Mouse (Mus musculus) cerebellum, adult 2 months (tissue): ENCODE results near the gene Uggt1.

Experiments used
- CTCF ChIP-seq: fragments of 200-500 bp; IDR thresholded peaks from 2 replicates; pipeline ENCODE4 v1.5.1; 2011; ENCODE audit warnings: low read depth, mild to moderate bottlenecking, control low read depth, low read length, moderate library complexity, borderline replicate concordance; ENCODE audit not compliant: insufficient read depth
- POLR2A ChIP-seq: fragments of 200-500 bp; IDR thresholded peaks from 2 replicates; pipeline ENCODE4 v1.6.1; 2011; ENCODE audit warnings: low read length, control low read depth, borderline replicate concordance; ENCODE audit not compliant: insufficient read depth

DNA sequence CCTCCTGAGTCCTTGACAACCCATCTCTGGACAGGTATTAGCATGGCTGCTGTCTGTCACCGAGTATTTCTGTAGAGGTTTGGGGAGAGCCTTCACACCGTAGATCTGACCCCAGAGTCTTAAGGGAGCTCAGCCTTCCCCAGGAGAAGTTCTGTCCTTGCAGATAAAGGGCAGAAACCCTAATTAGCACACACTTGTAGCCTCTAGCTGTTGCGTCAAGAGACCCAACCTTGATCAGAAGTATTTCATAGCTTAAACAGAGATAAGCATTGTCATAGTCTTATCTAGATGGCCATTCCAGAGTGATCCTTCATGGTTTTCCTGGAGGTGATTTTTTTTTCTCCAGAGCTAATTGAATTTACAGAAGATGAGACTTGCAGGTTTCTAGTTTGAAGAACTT is 144.1 kb downstream of the Uggt1 start:
- TF ChIP-seq CTCF (no peak), POLR2A (no peak)
